ENCODE assay signal across 10 mouse cellular contexts in the genomic region with DNA sequence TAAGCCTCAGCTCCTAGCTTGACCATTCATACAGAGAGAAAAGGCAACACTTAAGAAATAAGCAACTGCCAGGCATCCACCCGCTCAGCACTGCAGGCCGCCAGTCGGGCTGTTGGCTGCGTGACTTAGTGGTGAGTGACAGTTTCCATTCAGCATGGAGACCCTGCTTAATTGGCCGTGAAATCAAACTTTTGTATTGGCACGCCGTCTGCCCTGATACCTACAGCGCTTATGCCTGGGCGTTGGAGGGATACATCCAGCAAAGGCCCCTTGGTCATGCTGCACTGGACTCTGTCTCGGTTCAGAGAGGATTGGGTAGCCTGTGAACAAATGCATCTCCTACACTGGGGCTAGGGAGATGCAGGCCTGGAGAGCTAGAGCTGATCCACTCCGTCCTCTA.
DNase-seq lines count a peak whose midpoint lies in the region; ATAC-seq lines count a peak whose summit lies in the region.
"Had no signal": no experiment of that assay in that cellular context is flagged by ENCODE, and none has a peak within 500 bp of the region (broad histone marks: within the 10 kb centered on the region; RNA-seq: fewer than 3 reads in every experiment).

No protein-coding gene starts in this region.

- no peak overlapping the region for H3K27ac ChIP-seq in forebrain, embryonic 16.5 days (ENCODE audit: low read length)
- peak overlapping the region; percentile 69 for H3K27ac ChIP-seq in midbrain, embryonic 13.5 days
- no peak overlapping the region for H3K27ac ChIP-seq in heart, embryonic 11.5 days (ENCODE audit: low read depth, low read length)

- DNase-seq in kidney, postnatal 4 days = peak; percentile 23 to 42
- DNase-seq in kidney, postnatal 14 days = no peak
- no peak for DNase-seq in left cerebral cortex, postnatal 36 days (ENCODE audit: low spot score in 2 of 2)
- DNase-seq in cerebellum, adult 11 months = no peak
- DNase-seq: lung, postnatal 4 days had no signal

- no peaks in the 10 kb centered on the region for H3K36me3 ChIP-seq in forebrain, embryonic 16.5 days (ENCODE audit: control insufficient read depth, insufficient read depth)
- peaks cover 5% of the 10 kb centered on the region for H3K36me3 ChIP-seq in midbrain, embryonic 13.5 days
- H3K36me3 ChIP-seq in heart, embryonic 11.5 days (ENCODE audit: control insufficient read depth, insufficient read depth, low read length) = no peaks in the 10 kb centered on the region

- intact Hi-C loops in left cerebral cortex, postnatal 36 days (cut with DNase I) = no loop called here

- H3K9me3 ChIP-seq in forebrain, embryonic 16.5 days (ENCODE audit: control insufficient read depth, low read length) = no peaks in the 10 kb centered on the region
- peaks cover 5% of the 10 kb centered on the region; the same call in 1 of the 2 replicates for H3K9me3 ChIP-seq in midbrain, embryonic 13.5 days
- no peaks in the 10 kb centered on the region for H3K9me3 ChIP-seq in heart, embryonic 11.5 days (replicated peaks; ENCODE audit: control insufficient read depth, low read length)

- ATAC-seq in forebrain, embryonic 16.5 days = peak; percentile 52
- ATAC-seq in midbrain, embryonic 13.5 days = peak; percentile 79
- no peak for ATAC-seq in heart, embryonic 11.5 days (replicated peaks; ENCODE audit: insufficient number of reproducible peaks, low FRiP score, low TSS enrichment)
- ATAC-seq in megakaryocyte-erythroid progenitor cell, adult 5-6 weeks (replicated peaks; ENCODE audit: low FRiP score, low TSS enrichment, poor library complexity, severe bottlenecking) = no peak
- ATAC-seq: Patski had no signal

- H3K4me1 ChIP-seq in forebrain, embryonic 16.5 days (replicated peaks; ENCODE audit: control insufficient read depth, insufficient read depth, low read length) = peaks cover 21% of the 10 kb centered on the region
- H3K4me1 ChIP-seq in midbrain, embryonic 13.5 days (replicated peaks) = peaks cover 33% of the 10 kb centered on the region
- H3K4me1 ChIP-seq in heart, embryonic 11.5 days (ENCODE audit: control insufficient read depth, insufficient read depth, low read length) = no peaks in the 10 kb centered on the region

- 0 out of 2 replicates have a peak, but pooled peaks cover 4% of the 10 kb centered on the region for H3K27me3 ChIP-seq in forebrain, embryonic 16.5 days (replicated peaks; ENCODE audit: control insufficient read depth, insufficient read depth, low read length)
- H3K27me3 ChIP-seq in midbrain, embryonic 13.5 days = peaks cover 61% of the 10 kb centered on the region
- 0 out of 2 replicates have a peak, but pooled peaks cover 3% of the 10 kb centered on the region for H3K27me3 ChIP-seq in heart, embryonic 11.5 days (ENCODE audit: control insufficient read depth, insufficient read depth, low read length)
- H3K27me3 ChIP-seq: Patski had no signal

- 0 out of 2 replicates have a peak overlapping the region, but pooled peaks have one; percentile 20 for H3K9ac ChIP-seq in forebrain, embryonic 16.5 days (replicated peaks; ENCODE audit: low read depth, low read length)
- no peak overlapping the region for H3K9ac ChIP-seq in midbrain, embryonic 13.5 days (replicated peaks)
- H3K9ac ChIP-seq in heart, embryonic 11.5 days (ENCODE audit: low read depth, low read length) = no peak overlapping the region

- no peak overlapping the region for H3K4me3 ChIP-seq in forebrain, embryonic 16.5 days (replicated peaks; ENCODE audit: low read length)
- no peak overlapping the region for H3K4me3 ChIP-seq in midbrain, embryonic 13.5 days (replicated peaks)
- no peak overlapping the region for H3K4me3 ChIP-seq in heart, embryonic 11.5 days (ENCODE audit: low read depth, low read length)

- H3K4me2 ChIP-seq in forebrain, embryonic 16.5 days (ENCODE audit: low read length) = no peak overlapping the region
- peak overlapping the region; percentile 34 for H3K4me2 ChIP-seq in midbrain, embryonic 13.5 days (replicated peaks)
- no peak overlapping the region for H3K4me2 ChIP-seq in heart, embryonic 11.5 days

- 7% methylated on average over 11 of the region's 11 CpGs for WGBS in forebrain, embryonic 16.5 days
- 5% methylated on average over 11 of the region's 11 CpGs for WGBS in midbrain, embryonic 13.5 days
- 60% methylated on average over 11 of the region's 11 CpGs for WGBS in heart, embryonic 11.5 days (ENCODE audit: insufficient replicate concordance)

Comparison
In these comparisons a context has a peak if more than half of its experiments do, and no peak if none do; other contexts are left out.
1. DNase-seq: peak in kidney, postnatal 4 days (2 of 2); none in kidney, postnatal 14 days (single experiment), left cerebral cortex, postnatal 36 days (0 of 2) and cerebellum, adult 11 months (single experiment).
2. ATAC-seq: peak in forebrain, embryonic 16.5 days (single experiment) and midbrain, embryonic 13.5 days (single experiment); none in heart, embryonic 11.5 days (single experiment) and megakaryocyte-erythroid progenitor cell, adult 5-6 weeks (single experiment).